Mouse (Mus musculus) testis, adult 2 months (tissue): ENCODE measurements around the gene Cdk2. TPM values are rescaled to one million over a fixed set of nuclear protein-coding genes. Genes with fewer than 3 reads are reported as not detected.

ENCODE experiments used
- H3K27ac ChIP-seq: fragments of 200-500 bp; 2 replicates; pipeline ENCODE4 v1.5.1; 2012; ENCODE audit warnings: low read depth, low read length; ENCODE audit not compliant: control insufficient read depth, insufficient read depth
- H3K27me3 ChIP-seq: fragments of 200-500 bp; 2 replicates; pipeline ENCODE4 v1.6.1; 2012; ENCODE audit warnings: mild to moderate bottlenecking, low read length, moderate library complexity; ENCODE audit not compliant: control insufficient read depth, insufficient read depth
- H3K36me3 ChIP-seq: fragments of 200-500 bp; 2 replicates; pipeline ENCODE4 v1.6.1; 2012; ENCODE audit warnings: mild to moderate bottlenecking, low read length; ENCODE audit not compliant: control insufficient read depth, insufficient read depth
- H3K4me1 ChIP-seq: fragments of 200-500 bp; 2 replicates; pipeline ENCODE4 v1.6.1; 2012; ENCODE audit warnings: low read length; ENCODE audit not compliant: control insufficient read depth, insufficient read depth
- H3K4me3 ChIP-seq: fragments of 200-500 bp; 2 replicates; pipeline ENCODE4 v1.5.1; 2012; ENCODE audit warnings: low read depth, mild to moderate bottlenecking, low read length, moderate library complexity, mixed read lengths; ENCODE audit not compliant: control insufficient read depth
- CTCF ChIP-seq: fragments of 200-500 bp; IDR thresholded peaks from 2 replicates; pipeline ENCODE4 v1.5.1; 2012; ENCODE audit warnings: low read depth, mild to moderate bottlenecking, inconsistent platforms, low read length, moderate library complexity; ENCODE audit not compliant: control insufficient read depth, insufficient read depth, insufficient replicate concordance
- POLR2A ChIP-seq: fragments of 200-500 bp; IDR thresholded peaks from 2 replicates; pipeline ENCODE4 v1.6.1; 2012; ENCODE audit warnings: low read depth, mild to moderate bottlenecking, inconsistent platforms, low read length, moderate library complexity; ENCODE audit not compliant: control insufficient read depth
- polyA plus RNA-seq: library from polyadenylated mRNA; depleted of rRNA; stranded (reverse); fragments of >200 nt; gene quantifications from 2 replicates; pipeline ENCODE4 v1.2.3, GENCODE M21; 2012

The Cdk2 gene
- polyA plus RNA-seq, 1 experiment, result 61.0 TPM

DNA sequence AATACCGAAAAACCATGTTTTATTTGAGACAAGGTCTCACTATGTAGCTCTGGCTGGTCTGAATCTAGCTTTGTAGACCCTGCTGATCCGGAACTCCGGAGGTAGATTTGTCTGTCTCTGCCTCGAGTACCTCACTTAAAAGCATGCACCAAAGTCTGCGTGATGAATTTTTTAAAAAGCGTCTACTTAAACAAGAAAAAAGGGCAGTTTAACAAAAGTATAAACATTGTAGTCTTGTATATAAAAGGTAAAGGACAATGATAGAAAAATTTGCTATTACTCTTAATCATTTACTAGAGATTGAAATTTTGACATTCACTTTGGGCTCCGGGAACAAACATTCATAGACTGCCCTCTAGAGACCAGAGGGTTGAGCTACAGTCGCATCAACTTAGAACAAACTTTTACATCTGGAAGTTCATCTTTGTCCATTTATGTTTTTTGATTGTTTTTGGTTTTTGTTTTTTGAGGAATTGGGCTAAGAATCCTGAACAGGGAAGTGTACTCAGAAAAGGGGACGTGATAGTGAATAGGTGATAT lies 30.3 kb downstream of the Cdk2 start:
- TF ChIP-seq CTCF, result no peak
- no peak for TF ChIP-seq POLR2A
- no peaks in the 10 kb centered on the region for H3K27me3 ChIP-seq
- peak overlapping the region; percentile 81 for H3K27ac ChIP-seq
- H3K36me3 ChIP-seq, result no peaks in the 10 kb centered on the region
- H3K4me3 ChIP-seq, result peak overlapping the region; percentile 95
- peaks cover 12% of the 10 kb centered on the region for H3K4me1 ChIP-seq

DNA sequence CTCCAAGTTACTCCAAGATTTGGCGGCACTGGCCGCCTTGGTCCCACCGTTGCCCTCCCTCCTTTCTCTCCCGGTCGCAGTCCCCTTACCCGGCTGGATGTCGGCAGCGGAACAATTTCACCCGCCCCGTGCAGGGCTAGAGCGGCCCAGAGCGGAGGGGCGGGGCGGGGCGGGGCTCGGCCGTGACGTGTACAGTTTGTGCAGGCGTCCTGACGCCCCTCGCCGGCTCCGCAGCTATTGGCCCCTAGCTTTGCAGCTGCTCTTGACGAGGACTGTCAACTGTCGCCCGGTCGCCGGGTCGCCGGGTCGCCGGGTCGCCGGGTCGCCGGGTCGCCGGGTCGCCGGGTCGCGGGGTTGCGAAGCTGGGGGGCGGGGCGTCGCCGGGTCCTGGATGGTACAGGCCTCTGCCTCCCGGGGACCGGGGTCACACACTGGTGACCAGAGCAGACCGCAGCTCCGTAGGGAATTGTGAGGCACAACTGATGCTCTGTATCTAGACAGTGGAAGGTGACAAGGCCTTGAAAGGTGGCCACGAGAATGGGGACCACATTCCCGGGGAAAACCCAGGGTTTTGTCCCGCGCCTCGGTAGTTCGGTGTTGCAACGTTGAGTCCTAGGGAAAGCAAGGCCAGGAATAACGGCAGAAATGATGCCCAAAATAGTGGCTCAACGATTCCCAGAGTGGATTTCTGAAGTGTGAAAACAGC lies 30.9 kb downstream of the Cdk2 start, which contains the start of gene Suox:
Gene Suox, minus strand, starts transcription at position 311 of the 706 bp plus-strand sequence.
- H3K27ac ChIP-seq, result peak within 1 kb of the TSS; percentile 81
- peaks cover 12% of the 10 kb centered on the region for H3K4me1 ChIP-seq
- no peaks in the 10 kb centered on the region for H3K36me3 ChIP-seq
- H3K4me3 ChIP-seq, result peak within 1 kb of the TSS; percentile 95
- no peaks in the 10 kb centered on the region for H3K27me3 ChIP-seq
- TF ChIP-seq POLR2A, result peak; percentile 27; the same call in 1 of the 2 replicates
- TF ChIP-seq CTCF, result no peak

DNA sequence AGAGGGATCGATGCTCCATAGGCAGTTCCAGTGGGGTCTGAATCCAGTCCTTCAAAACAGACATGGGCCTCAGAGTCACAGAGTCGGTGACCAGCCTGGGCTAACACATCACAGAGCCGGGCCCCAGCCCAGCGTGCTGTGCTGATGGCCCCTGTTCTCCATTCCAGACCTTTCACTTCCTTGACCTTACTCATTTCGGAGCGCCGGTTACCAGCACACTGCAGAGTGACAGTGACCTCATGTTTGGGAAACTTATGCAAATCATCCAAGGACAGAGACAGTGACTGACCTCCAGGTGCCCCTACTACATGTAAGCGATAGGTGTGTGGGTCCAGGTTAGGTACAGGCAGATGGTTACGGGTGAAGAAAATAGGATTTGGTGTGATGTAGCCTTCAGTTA lies 33.7 kb downstream of the Cdk2 start:
- Histone ChIP-seq H3K27me3 (no peaks in the 10 kb centered on the region), H3K27ac (no peak overlapping the region), H3K4me1 (peaks cover 14% of the 10 kb centered on the region), H3K4me3 (no peak overlapping the region), H3K36me3 (no peaks in the 10 kb centered on the region)
- TF ChIP-seq POLR2A (no peak), CTCF (no peak)

DNA sequence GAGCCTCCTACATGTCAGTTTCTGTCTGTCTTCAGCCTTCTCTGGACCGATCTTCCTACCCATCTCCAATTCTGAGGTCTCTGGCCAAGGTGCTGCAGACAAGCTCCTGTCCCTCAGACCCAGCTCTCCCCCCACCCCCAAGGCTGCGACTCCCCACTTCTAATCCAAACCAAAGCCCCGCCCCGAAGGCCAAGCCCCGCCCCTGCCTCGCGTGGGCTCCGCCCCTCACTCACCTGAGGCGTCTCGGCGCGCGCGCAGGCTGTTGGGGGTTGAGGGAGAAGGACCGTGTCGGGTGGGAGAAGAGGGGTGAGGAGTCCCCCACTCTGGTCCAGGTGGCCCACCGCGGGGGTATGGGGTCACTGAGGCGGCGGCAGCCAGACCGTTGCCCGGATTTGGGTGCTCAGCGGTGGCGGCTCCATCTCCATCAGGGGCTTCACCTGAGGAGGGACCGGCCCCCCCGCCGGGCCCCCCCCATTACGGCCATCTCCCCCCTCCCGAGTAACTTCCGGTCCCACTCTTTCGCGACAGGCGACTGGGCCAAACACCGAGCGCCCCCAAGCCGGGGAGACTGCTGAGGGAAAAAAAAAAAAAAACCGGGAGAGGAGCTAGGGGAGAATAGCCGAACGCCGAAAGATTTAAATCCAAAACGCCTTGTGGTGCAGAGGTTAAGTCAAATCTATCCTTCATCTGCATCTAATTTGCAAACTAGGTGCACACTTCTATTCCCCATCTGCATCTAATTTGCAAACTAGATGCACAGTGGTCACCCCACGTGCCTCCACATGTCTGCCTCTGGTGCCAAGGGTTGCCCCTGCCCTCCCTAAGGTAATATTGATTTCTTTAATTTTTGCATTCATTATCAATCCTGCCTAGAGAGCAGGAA lies 35.8 kb downstream of the Cdk2 start:
- no peaks in the 10 kb centered on the region for H3K36me3 ChIP-seq
- H3K4me3 ChIP-seq, result peak overlapping the region; percentile 95
- peaks cover 6% of the 10 kb centered on the region for H3K4me1 ChIP-seq
- no peaks in the 10 kb centered on the region for H3K27me3 ChIP-seq
- H3K27ac ChIP-seq, result peak overlapping the region; percentile 88
- TF ChIP-seq POLR2A (peak; percentile 77), CTCF (no peak)

DNA sequence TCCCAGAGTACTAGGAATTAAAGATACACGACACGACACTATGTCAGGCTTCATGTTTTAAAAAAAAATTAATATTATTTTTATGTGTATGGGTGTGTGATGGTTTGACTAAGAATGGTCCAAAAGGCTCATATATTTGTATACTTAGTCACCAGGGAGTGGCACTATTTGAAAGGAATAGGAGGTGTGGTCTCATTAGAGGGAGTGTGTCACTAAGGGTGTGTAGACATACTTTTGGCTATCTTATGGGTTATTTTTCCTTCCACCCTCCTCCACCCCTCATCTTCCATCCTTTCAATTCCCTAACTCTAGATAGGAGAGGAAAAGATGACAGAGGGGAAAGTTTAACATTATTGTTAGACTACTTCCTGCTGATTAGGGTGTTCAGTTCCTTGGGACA lies 39.0 kb downstream of the Cdk2 start:
- Histone ChIP-seq H3K27me3 (no peaks in the 10 kb centered on the region), H3K4me1 (peaks cover 2% of the 10 kb centered on the region), H3K27ac (no peak overlapping the region), H3K4me3 (no peak overlapping the region), H3K36me3 (no peaks in the 10 kb centered on the region)
- no peak for TF ChIP-seq POLR2A
- no peak for TF ChIP-seq CTCF

DNA sequence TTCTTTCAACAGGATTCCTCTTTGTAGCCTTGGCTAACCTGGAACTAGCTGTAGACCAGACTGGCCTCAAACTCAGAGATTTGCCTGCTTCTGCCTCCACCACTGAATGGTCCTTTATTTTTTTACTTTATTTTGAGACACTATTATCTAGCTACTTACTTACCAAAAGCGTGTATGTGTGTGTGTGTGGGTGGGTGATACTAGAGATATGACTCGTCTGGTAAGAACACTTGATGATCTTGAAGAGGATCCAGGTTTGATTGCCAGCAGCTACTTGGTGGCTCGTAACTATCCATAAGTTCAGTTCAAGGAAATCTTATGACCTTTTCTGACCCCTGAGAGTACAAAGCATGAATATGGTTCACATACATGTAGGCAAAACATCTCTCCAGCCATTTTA lies 39.5 kb downstream of the Cdk2 start:
- H3K36me3 ChIP-seq, result no peaks in the 10 kb centered on the region
- H3K27ac ChIP-seq, result no peak overlapping the region
- no peak for TF ChIP-seq POLR2A
- TF ChIP-seq CTCF, result no peak
- H3K4me3 ChIP-seq, result no peak overlapping the region
- peaks cover 2% of the 10 kb centered on the region for H3K4me1 ChIP-seq
- no peaks in the 10 kb centered on the region for H3K27me3 ChIP-seq

DNA sequence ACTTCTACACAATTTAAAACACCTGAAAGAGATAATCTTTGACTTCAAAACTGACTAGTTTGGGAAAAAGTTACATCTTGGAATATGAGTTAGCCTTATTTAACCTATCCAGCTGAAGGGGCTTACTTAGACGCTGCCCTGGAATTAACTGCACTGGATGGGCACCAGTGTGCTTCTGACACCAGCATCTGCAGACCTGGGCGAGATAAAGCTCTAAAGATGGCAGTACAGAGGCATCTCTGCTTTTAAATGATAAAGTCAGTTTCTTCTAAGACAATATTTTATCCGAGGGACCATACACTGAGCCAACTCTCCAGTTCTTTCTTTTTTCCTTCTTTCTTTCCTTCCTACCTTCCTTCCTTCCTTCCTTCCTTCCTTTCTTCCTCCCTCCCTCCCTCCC lies 40.0 kb downstream of the Cdk2 start:
- TF ChIP-seq POLR2A (no peak), CTCF (no peak)

More for the DNA sequence above, 40.0 kb downstream of the Cdk2 start:
- no peaks in the 10 kb centered on the region for H3K27me3 ChIP-seq
- H3K4me1 ChIP-seq, result peaks cover 2% of the 10 kb centered on the region; the same call in 1 of the 2 replicates
- no peak overlapping the region for H3K27ac ChIP-seq
- no peak overlapping the region for H3K4me3 ChIP-seq
- H3K36me3 ChIP-seq, result no peaks in the 10 kb centered on the region
